Mouse (Mus musculus) natural killer cell, adult 2 months (primary cell): Measurements from ENCODE around the gene Pramel6.
"Not testable (repeated sequence)": the region's sequence is repeated elsewhere in the genome, so short reads cannot be mapped to it uniquely, and the experiment has no call there.

Experiments
- DNase-seq, 2 experiments: peaks; one replicate each; pipeline ENCODE4 v3.0.0; 2022; ENCODE audit warnings: low spot score in 2 of 2

The Pramel6 gene

DNA sequence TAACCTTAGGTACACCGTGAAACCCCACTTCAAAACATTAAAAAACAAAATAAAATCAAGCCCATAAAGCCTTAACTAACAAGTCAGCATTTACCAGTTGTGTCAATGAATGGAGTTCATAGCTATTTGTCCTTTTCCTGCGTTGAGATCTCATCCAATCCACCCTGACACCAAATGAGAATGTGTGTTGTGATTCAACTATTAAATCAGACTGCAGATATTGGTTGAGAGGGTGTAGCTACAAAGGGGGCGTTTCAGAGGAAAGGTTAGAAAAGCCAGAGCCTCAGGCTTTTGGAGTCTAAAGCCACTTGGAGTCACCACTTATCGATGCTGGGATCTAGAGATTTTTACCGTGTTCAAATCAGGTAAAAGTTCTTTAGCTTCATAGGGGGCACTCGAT lies at the start of gene Pramel6:
Gene Pramel6, plus strand, starts transcription at position 301 of the 400 bp plus-strand sequence.
- DNase-seq: no peak

DNA sequence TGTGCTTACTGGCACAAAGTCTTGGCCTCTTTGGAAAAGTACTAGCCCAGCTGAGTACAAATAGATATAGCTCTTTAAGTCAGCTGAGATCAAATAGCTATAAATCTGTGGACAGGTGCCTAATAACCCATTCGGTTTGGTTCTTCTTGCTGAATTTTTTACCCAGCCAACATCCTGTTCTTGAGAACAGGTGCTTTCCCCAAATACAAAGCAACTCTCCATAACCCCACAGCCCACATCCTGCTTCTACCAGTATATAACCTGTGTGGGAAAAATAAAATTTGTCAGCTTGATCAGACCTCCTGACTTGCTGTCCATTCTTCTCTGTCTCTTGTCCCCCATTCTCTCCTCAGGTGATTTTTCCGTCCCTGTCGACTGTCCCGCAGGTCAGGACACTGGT lies 44.6 kb upstream of the Pramel6 start:
- DNase-seq: no peak

DNA sequence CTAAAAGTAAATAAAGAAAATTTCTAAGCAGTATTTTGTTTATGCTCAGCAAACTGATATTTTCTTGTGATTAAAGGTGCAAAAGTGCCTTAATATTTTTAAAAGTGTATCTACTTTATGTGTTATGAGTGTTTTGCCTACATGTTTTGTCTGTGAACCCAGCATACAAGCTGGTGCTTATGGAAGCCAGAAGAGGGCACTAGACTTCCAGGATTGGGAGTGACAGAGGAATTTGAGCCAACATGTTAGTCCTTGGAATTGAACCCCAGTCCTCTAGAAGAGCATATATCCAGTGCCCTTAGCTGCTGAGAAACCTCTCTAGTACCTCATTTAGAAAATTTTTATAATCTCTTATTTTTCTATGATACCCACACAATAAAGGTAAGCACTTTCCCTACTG lies 26.2 kb upstream of the Pramel6 start:
- no peak for DNase-seq

DNA sequence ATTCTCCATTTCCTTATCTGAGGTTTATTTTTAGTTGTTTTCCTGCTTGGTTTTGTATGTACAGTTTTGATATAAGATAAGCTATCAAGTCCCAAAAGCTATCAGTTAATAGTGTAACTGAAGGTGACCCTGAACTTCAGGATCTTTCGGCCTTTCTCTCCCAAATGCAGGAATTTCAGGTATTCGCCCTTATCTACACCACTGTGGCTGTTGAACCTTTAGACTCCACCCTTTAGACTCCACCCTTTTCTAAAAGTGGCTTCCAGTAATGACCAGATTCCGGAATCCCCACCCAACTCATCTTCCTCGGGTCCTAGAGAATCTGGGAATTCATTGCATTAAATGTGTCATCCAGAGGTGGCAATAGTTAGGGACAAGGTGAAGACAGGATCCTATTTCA lies 25.2 kb upstream of the Pramel6 start:
- no peak for DNase-seq

- no peak for DNase-seq
Measured at GRCm38 (mm10) chr2:87482276-87482675, 24.1 kb upstream of the Pramel6 start.

DNA sequence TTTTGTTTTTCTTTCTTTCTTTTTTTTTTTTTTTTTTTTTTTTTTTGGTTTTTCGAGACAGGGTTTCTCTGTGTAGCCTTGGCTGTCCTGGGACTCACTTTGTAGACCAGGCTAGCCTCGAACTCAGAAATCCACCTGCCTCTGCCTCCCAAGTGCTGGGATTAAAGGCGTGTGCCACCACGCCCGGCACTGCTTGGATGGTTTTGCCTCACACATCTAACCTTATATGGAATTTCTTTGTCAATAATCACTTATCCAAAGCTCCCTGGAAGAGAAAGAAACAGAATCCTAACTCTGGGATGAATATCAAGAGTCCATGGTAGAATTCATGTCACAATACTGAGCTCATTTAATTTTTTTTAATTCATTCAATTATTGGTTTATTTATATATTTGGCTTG lies 9.4 kb upstream of the Pramel6 start, which contains the start of gene Pramel7:
Gene Pramel7, minus strand, starts transcription at position 101 of the 400 bp plus-strand sequence.
- not testable (repeated sequence) for DNase-seq

DNA sequence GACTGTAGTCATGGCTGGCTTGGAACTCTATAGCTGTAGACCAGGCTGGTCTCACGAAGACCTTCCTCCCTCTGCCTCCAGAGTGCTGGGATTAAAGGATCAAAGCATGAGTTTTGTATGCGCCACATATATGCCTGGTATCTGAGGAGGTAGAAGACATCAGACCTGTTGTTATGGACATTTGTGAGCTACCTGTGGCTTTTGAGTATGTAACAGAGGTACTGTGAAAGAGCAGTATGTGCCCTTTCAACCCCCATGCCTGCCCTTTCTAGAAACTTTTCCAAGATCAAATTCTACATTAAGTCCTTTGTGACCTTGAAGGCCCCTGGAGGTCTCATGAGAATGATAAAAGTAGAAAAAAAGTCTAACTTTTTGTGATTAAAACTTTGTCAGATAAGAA lies 8.7 kb downstream of the Pramel6 start:
- no peak for DNase-seq

DNA sequence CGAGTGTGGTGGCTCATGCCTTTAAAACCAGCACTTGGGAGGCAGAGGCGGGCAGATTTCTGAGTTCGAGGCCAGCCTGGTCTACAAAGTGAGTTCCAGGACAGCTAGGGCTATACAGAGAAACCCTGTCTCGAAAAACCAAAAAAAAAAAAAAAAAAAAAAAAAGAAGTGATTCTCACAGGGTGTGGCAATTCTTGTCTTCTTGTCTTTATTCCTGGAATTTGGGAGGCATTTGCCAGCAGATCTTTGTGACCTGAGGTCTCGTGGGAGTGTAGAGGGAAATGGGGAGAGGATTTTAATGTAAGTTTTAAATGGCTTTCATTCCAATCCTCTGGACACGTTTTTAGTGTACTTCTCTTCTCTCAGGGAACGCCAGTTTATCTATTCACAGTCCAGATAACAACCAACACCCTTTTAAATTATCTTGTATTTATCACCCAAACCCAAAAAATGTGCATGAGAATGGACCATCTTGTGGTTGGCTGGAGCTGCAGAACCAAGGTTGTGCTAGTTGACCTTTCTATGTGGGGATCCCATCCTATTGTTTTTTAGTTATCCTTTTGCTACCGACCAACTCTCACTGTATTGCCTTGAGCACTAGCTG lies 9.2 kb downstream of the Pramel6 start:
- DNase-seq: no peak

DNA sequence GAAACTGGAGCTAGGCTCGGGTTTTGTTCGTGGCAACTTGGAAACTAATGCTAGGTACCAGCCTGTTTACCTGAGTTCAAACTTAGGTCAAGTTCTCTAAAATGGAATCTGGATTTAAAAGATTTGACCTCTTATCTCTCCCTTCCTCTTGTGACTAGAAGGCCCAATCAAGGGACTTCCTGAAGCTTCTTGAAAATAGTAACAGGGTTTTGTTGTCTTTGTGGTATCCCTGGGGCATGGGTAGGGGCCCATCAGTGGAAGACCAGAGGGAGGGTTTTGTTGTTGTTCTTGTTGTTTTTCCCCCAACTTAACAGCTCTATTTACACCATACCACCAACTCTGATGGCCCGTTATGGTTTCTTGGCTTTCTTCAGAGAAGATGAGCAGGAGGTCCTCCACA lies 10.2 kb downstream of the Pramel6 start:
- no peak for DNase-seq

DNA sequence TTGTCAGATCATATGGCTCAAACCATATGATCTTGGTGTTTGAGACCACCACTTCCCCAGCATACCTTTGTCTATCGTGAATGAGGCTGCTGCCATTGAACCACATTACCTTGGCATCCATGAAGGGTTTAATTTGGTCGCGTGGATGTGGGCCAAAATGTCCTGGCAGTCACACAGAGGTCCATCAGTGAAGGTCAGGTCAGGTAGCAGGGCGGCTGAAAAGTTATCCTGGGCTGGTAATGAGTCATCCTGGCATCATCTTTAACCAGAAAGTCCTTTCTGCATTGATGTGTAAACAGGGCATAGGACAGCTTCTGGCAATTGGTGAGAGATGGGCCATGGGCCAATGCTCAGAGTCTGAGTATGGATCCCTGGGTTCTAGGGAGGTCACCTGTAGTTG lies 14.3 kb downstream of the Pramel6 start:
- DNase-seq: no peak

DNA sequence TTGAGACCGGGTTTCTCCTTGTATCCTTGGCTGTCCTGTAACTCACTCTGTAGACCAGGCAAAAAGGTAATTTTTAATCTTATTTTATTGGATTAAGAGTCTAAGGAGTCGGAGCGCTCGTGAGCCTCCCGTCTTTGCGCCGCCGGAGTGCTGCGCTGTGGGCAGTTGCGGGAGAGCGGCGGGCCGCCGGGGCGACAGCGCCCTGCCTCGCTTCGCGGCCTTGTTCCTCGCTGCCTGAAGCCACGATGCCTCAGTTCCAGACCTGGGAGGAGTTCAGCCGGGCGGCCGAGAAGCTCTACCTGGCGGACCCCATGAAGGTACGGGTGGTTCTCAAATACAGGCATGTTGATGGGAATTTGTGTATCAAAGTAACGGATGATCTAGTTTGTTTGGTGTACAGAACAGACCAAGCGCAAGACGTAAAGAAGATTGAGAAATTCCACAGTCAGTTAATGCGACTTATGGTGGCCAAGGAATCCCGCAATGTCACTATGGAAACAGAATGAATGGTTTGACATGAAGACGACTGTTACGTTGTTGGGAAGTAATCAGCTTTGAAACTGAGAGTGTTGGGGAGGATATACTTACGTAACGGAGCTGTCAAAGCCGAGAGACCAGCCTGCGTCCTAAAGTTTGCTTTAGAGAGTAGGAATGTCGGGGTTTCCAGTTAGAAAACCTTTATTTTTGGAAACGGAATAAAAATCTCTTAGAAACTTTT lies 19.7 kb downstream of the Pramel6 start:
- DNase-seq: not testable (repeated sequence)

DNA sequence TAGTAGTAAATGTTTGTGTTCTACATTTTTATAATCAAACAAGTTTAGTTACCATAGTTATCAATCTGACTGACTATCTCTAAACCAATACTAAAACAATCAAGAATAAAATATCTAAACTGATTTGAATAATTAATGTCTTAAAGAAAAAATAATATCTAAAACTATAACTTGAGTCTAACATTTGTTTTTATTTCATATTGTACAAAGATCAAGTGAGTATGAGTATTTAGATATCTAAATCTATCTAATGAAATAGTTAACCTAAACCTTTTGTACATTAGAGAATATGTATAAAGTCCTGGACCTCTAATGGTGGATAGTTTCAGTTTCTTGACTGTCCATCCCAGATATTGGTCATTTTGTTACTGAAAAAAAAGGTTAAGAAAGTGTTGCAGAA lies 25.1 kb downstream of the Pramel6 start, which contains the start of gene Olfr153:
Gene Olfr153, plus strand, starts transcription at position 301 of the 400 bp plus-strand sequence.
- DNase-seq: no peak

- no peak for DNase-seq
Measured at GRCm38 (mm10) chr2:87534826-87535225, 28.5 kb downstream of the Pramel6 start.

DNA sequence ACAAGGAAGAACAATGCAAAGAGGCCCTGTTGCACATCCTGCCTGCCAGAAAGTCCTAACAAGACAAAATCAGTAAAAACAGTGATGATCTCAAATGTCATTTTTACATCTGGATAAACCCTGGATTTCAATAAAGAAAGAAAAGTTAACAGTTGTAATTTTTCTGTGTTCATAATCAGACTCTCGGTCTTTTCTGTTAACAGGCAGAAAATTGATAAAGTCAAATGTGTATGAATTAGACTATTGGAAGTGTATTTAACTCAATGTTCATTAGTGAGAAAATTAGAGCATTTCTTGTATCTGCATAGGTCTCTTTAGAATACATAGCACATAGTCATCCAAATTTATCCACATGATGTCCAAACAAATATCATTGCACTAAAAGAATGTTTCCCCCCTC lies 39.1 kb downstream of the Pramel6 start, which contains the start of gene Olfr1128:
Gene Olfr1128, minus strand, starts transcription at position 101 of the 400 bp plus-strand sequence.
- no peak for DNase-seq
